Mouse (Mus musculus): ENCODE measurements around the gene Scoc.
"Not testable (repeated sequence)": the region's sequence is repeated elsewhere in the genome, so short reads cannot be mapped to it uniquely, and the experiment has no call there.

DNA sequence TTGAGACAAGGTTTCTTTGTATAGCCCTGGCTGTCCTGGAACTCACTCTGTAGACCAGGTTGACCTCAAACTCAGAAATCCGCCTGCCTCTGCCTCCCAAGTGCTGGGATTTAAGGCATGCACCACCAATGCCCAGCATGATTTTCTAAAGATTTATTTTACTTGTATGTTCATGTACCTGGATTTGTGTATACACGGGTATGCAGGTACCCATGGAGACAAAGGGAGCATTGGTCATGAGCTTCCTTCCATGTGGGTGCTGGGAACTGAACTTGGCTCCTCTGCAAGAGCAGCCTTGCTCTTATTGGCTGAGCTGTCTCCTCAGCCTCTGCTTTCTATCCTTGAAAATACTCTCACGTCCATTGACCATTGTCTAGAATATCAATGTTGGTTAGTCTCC lies 29.6 kb downstream of the Scoc start:
- TF ChIP-seq CTCF (IDR thresholded peaks at IDR 0.05; ENCODE audit: low read depth, low read length); TAL1 (conservative IDR thresholded peaks at IDR 0.05; ENCODE audit: low read depth, low read length): not testable (repeated sequence)

Data from G1E (cell line).